Mouse (Mus musculus): ENCODE results near the gene Tbc1d8. TPM values are rescaled to one million over a fixed set of nuclear protein-coding genes. Genes with fewer than 3 reads are reported as not detected.

The Tbc1d8 gene
- 11.3 and 11.5 TPM in 2 replicates for polyA plus RNA-seq (2015; fragmentation: Nextera tagmentation; extraction: Ambion mirVana)

GRCm38 (mm10) chr1:39478057-39478895 lies at the start of gene Tbc1d8:
Gene Tbc1d8 (minus strand): TSS chr1:39478755.

GRCm38 (mm10) chr1:39367601-39368266 lies 110.8 kb downstream of the Tbc1d8 start, which contains the start of gene Rpl31:
Gene Rpl31 (plus strand): TSS chr1:39367842.

Other genes starting within 250 kb of the Tbc1d8 start
- 306 and 341 TPM in 2 replicates for gene Rpl31, start 110.9 kb downstream of the Tbc1d8 start, polyA plus RNA-seq (2015; fragmentation: Nextera tagmentation; extraction: Ambion mirVana)
- gene Cnot11, start 56.2 kb upstream of the Tbc1d8 start, polyA plus RNA-seq (2015; fragmentation: Nextera tagmentation; extraction: Ambion mirVana), result 12.9 and 16.0 TPM in 2 replicates
- gene Rnf149, start 98.7 kb upstream of the Tbc1d8 start, polyA plus RNA-seq (2015; fragmentation: Nextera tagmentation; extraction: Ambion mirVana), result 8.6 and 11.1 TPM in 2 replicates
- gene Creg2, start 172.7 kb upstream of the Tbc1d8 start, polyA plus RNA-seq (2015; fragmentation: Nextera tagmentation; extraction: Ambion mirVana), result 0.03 and 0.07 TPM in 2 replicates
- gene Rfx8, start 242.2 kb upstream of the Tbc1d8 start, polyA plus RNA-seq (2015; fragmentation: Nextera tagmentation; extraction: Ambion mirVana), result 0.33 and 0.38 TPM in 2 replicates

Measured in skeletal muscle tissue, postnatal 0 days (tissue).